Mouse (Mus musculus): Measurements from ENCODE around the gene Sema4d. TPM values are rescaled to one million over a fixed set of nuclear protein-coding genes. Genes with fewer than 3 reads are reported as not detected.

Gene Sema4d
- polyA plus RNA-seq, 1 experiment from 2014 or later = 9.8 TPM

GRCm38 (mm10) chr13:51753802-51754444, 39.6 kb downstream of the Sema4d start:
- Histone ChIP-seq H3K4me3 (ENCODE audit: low read length) (no peak overlapping the region), H3K4me1 (replicated peaks; ENCODE audit: control insufficient read depth, insufficient read depth, low read length) (peaks cover 27% of the 10 kb centered on the region), H3K27ac (ENCODE audit: low read length) (no peak overlapping the region), H3K27me3 (ENCODE audit: control insufficient read depth, insufficient read depth, low read depth, low read length) (no peaks in the 10 kb centered on the region), H3K9me3 (ENCODE audit: control insufficient read depth, low read length) (no peaks in the 10 kb centered on the region), H3K36me3 (ENCODE audit: control insufficient read depth, insufficient read depth, low read length) (no peaks in the 10 kb centered on the region), H3K9ac (ENCODE audit: low read length) (no peak overlapping the region), H3K4me2 (ENCODE audit: low read depth, low read length) (no peak overlapping the region)
- no peak for ATAC-seq (ENCODE audit: low read depth)
- WGBS = 62% methylated on average over 5 of the region's 5 CpGs

- Histone ChIP-seq H3K9ac (ENCODE audit: low read length) (0 out of 2 replicates have a peak overlapping the region, but pooled peaks have one; percentile 21), H3K4me3 (ENCODE audit: low read length) (no peak overlapping the region), H3K27ac (ENCODE audit: low read length) (no peak overlapping the region), H3K9me3 (ENCODE audit: control insufficient read depth, low read length) (no peaks in the 10 kb centered on the region), H3K4me1 (replicated peaks; ENCODE audit: control insufficient read depth, insufficient read depth, low read length) (peaks cover 33% of the 10 kb centered on the region), H3K36me3 (ENCODE audit: control insufficient read depth, insufficient read depth, low read length) (no peaks in the 10 kb centered on the region), H3K27me3 (ENCODE audit: control insufficient read depth, insufficient read depth, low read depth, low read length) (no peaks in the 10 kb centered on the region), H3K4me2 (ENCODE audit: low read depth, low read length) (no peak overlapping the region)
- ATAC-seq (ENCODE audit: low read depth) = no peak; the same call in 1 of the 2 replicates
- WGBS = 38% methylated on average over 6 of the region's 6 CpGs
Measured at GRCm38 (mm10) chr13:51753168-51753465, 40.4 kb downstream of the Sema4d start.

- no peaks in the 10 kb centered on the region for H3K36me3 ChIP-seq (ENCODE audit: control insufficient read depth, insufficient read depth, low read length)
- no peak overlapping the region for H3K27ac ChIP-seq (ENCODE audit: low read length)
- peaks cover 33% of the 10 kb centered on the region for H3K4me1 ChIP-seq (replicated peaks; ENCODE audit: control insufficient read depth, insufficient read depth, low read length)
- H3K27me3 ChIP-seq (ENCODE audit: control insufficient read depth, insufficient read depth, low read depth, low read length) = no peaks in the 10 kb centered on the region
- no peaks in the 10 kb centered on the region for H3K9me3 ChIP-seq (ENCODE audit: control insufficient read depth, low read length)
- WGBS = 60% methylated on average over 15 of the region's 15 CpGs
- 0 out of 2 replicates have a peak overlapping the region, but pooled peaks have one; percentile 21 for H3K9ac ChIP-seq (ENCODE audit: low read length)
- no peak overlapping the region for H3K4me3 ChIP-seq (ENCODE audit: low read length)
- no peak; the same call in 1 of the 2 replicates for ATAC-seq (ENCODE audit: low read depth)
- no peak overlapping the region for H3K4me2 ChIP-seq (ENCODE audit: low read depth, low read length)
Measured at GRCm38 (mm10) chr13:51752346-51753167, 41.0 kb downstream of the Sema4d start.

- Histone ChIP-seq H3K36me3 (ENCODE audit: control insufficient read depth, insufficient read depth, low read length) (no peaks in the 10 kb centered on the region), H3K9me3 (ENCODE audit: control insufficient read depth, low read length) (no peaks in the 10 kb centered on the region), H3K27ac (ENCODE audit: low read length) (no peak overlapping the region), H3K4me1 (replicated peaks; ENCODE audit: control insufficient read depth, insufficient read depth, low read length) (peaks cover 18% of the 10 kb centered on the region), H3K4me2 (ENCODE audit: low read depth, low read length) (no peak overlapping the region), H3K27me3 (ENCODE audit: control insufficient read depth, insufficient read depth, low read depth, low read length) (no peaks in the 10 kb centered on the region), H3K9ac (ENCODE audit: low read length) (no peak overlapping the region), H3K4me3 (ENCODE audit: low read length) (no peak overlapping the region)
- 51% methylated on average over 14 of the region's 14 CpGs for WGBS
- no peak for ATAC-seq (ENCODE audit: low read depth)
Measured at GRCm38 (mm10) chr13:51749578-51750345, 43.8 kb downstream of the Sema4d start.

GRCm38 (mm10) chr13:51748009-51748552, 45.5 kb downstream of the Sema4d start:
- Histone ChIP-seq H3K4me3 (ENCODE audit: low read length) (no peak overlapping the region), H3K4me1 (replicated peaks; ENCODE audit: control insufficient read depth, insufficient read depth, low read length) (peaks cover 14% of the 10 kb centered on the region), H3K9ac (ENCODE audit: low read length) (no peak overlapping the region), H3K4me2 (ENCODE audit: low read depth, low read length) (no peak overlapping the region), H3K27ac (ENCODE audit: low read length) (no peak overlapping the region), H3K9me3 (ENCODE audit: control insufficient read depth, low read length) (no peaks in the 10 kb centered on the region), H3K36me3 (ENCODE audit: control insufficient read depth, insufficient read depth, low read length) (no peaks in the 10 kb centered on the region), H3K27me3 (ENCODE audit: control insufficient read depth, insufficient read depth, low read depth, low read length) (no peaks in the 10 kb centered on the region)
- 44% methylated on average over 12 of the region's 12 CpGs for WGBS
- peak; percentile 62 for ATAC-seq (ENCODE audit: low read depth)

GRCm38 (mm10) chr13:51747069-51747468, 46.5 kb downstream of the Sema4d start:
- Histone ChIP-seq H3K4me1 (replicated peaks; ENCODE audit: control insufficient read depth, insufficient read depth, low read length) (peaks cover 10% of the 10 kb centered on the region), H3K9ac (ENCODE audit: low read length) (no peak overlapping the region), H3K4me2 (ENCODE audit: low read depth, low read length) (no peak overlapping the region), H3K4me3 (ENCODE audit: low read length) (no peak overlapping the region), H3K27me3 (ENCODE audit: control insufficient read depth, insufficient read depth, low read depth, low read length) (no peaks in the 10 kb centered on the region), H3K36me3 (ENCODE audit: control insufficient read depth, insufficient read depth, low read length) (no peaks in the 10 kb centered on the region), H3K9me3 (ENCODE audit: control insufficient read depth, low read length) (no peaks in the 10 kb centered on the region), H3K27ac (ENCODE audit: low read length) (no peak overlapping the region)
- ATAC-seq (ENCODE audit: low read depth) = no peak
- WGBS = 91% methylated on average over 7 of the region's 7 CpGs

GRCm38 (mm10) chr13:51745862-51746261, 47.7 kb downstream of the Sema4d start:
- no peak for ATAC-seq (ENCODE audit: low read depth)
- H3K36me3 ChIP-seq (ENCODE audit: control insufficient read depth, insufficient read depth, low read length) = no peaks in the 10 kb centered on the region
- no peaks in the 10 kb centered on the region for H3K27me3 ChIP-seq (ENCODE audit: control insufficient read depth, insufficient read depth, low read depth, low read length)
- H3K4me3 ChIP-seq (ENCODE audit: low read length) = no peak overlapping the region
- H3K4me2 ChIP-seq (ENCODE audit: low read depth, low read length) = no peak overlapping the region
- no peak overlapping the region for H3K9ac ChIP-seq (ENCODE audit: low read length)
- no peaks in the 10 kb centered on the region for H3K9me3 ChIP-seq (ENCODE audit: control insufficient read depth, low read length)
- no peak overlapping the region for H3K27ac ChIP-seq (ENCODE audit: low read length)
- WGBS = 31% methylated on average over 5 of the region's 5 CpGs
- peaks cover 10% of the 10 kb centered on the region for H3K4me1 ChIP-seq (replicated peaks; ENCODE audit: control insufficient read depth, insufficient read depth, low read length)

- no peak overlapping the region for H3K27ac ChIP-seq (ENCODE audit: low read length)
- no peak overlapping the region for H3K4me2 ChIP-seq (ENCODE audit: low read depth, low read length)
- no peak overlapping the region for H3K9ac ChIP-seq (ENCODE audit: low read length)
- H3K36me3 ChIP-seq (ENCODE audit: control insufficient read depth, insufficient read depth, low read length) = no peaks in the 10 kb centered on the region
- H3K4me3 ChIP-seq (ENCODE audit: low read length) = no peak overlapping the region
- no peak for ATAC-seq (ENCODE audit: low read depth)
- H3K9me3 ChIP-seq (ENCODE audit: control insufficient read depth, low read length) = no peaks in the 10 kb centered on the region
- 64% methylated on average over 3 of the region's 3 CpGs for WGBS
- H3K4me1 ChIP-seq (replicated peaks; ENCODE audit: control insufficient read depth, insufficient read depth, low read length) = peaks cover 6% of the 10 kb centered on the region
- no peaks in the 10 kb centered on the region for H3K27me3 ChIP-seq (ENCODE audit: control insufficient read depth, insufficient read depth, low read depth, low read length)
Measured at GRCm38 (mm10) chr13:51743855-51744254, 49.7 kb downstream of the Sema4d start.

GRCm38 (mm10) chr13:51742551-51743052, 50.9 kb downstream of the Sema4d start:
- Histone ChIP-seq H3K27me3 (ENCODE audit: control insufficient read depth, insufficient read depth, low read depth, low read length) (no peaks in the 10 kb centered on the region), H3K9me3 (ENCODE audit: control insufficient read depth, low read length) (no peaks in the 10 kb centered on the region), H3K27ac (ENCODE audit: low read length) (no peak overlapping the region), H3K9ac (ENCODE audit: low read length) (no peak overlapping the region), H3K36me3 (ENCODE audit: control insufficient read depth, insufficient read depth, low read length) (no peaks in the 10 kb centered on the region), H3K4me3 (ENCODE audit: low read length) (no peak overlapping the region), H3K4me1 (replicated peaks; ENCODE audit: control insufficient read depth, insufficient read depth, low read length) (no peaks in the 10 kb centered on the region), H3K4me2 (ENCODE audit: low read depth, low read length) (no peak overlapping the region)
- 79% methylated on average over 10 of the region's 10 CpGs for WGBS
- ATAC-seq (ENCODE audit: low read depth) = no peak
